Mouse (Mus musculus) forebrain, embryonic 14.5 days (tissue): Measurements from ENCODE around the gene Slco6c1. TPM values are rescaled to one million over a fixed set of nuclear protein-coding genes. Genes with fewer than 3 reads are reported as not detected.
A peak's percentile ranks its signal among the peaks of the same experiment; 100 is the strongest.

ENCODE experiments used
- ATAC-seq: fragments of 200-750 bp; cut with Nextera tagmentation; 2 replicates; pipeline ENCODE4 v1.8.0; 2017; ENCODE audit warnings: mild to moderate bottlenecking, moderate library complexity
- DNase-seq: peaks from one replicate; pipeline ENCODE4 v3.0.0-alpha.2; 2015; ENCODE audit warnings: low spot score
- H3K27ac ChIP-seq: fragments of 300-500 bp; sonication (generic); 2 replicates; pipeline ENCODE4 v1.5.1; 2014; ENCODE audit warnings: low read depth, mild to moderate bottlenecking, control low read depth, low read length, moderate library complexity
- H3K27me3 ChIP-seq: fragments of 300-500 bp; sonication (generic); replicated peaks from 2 replicates; pipeline ENCODE4 v1.6.1; 2014; ENCODE audit warnings: low read length, control low read depth, mixed read lengths; ENCODE audit not compliant: control insufficient read depth, insufficient read depth
- H3K36me3 ChIP-seq: fragments of 300-500 bp; sonication (generic); 2 replicates; pipeline ENCODE4 v1.6.1; 2014; ENCODE audit warnings: low read length, control low read depth; ENCODE audit not compliant: control insufficient read depth, insufficient read depth
- H3K4me1 ChIP-seq: fragments of 300-500 bp; sonication (generic); 2 replicates; pipeline ENCODE4 v1.6.1; 2014; ENCODE audit warnings: antibody characterized with exemption, low read length, control low read depth; ENCODE audit not compliant: control insufficient read depth, insufficient read depth
- H3K4me2 ChIP-seq: fragments of 300-500 bp; sonication (generic); 2 replicates; pipeline ENCODE4 v1.6.1; 2014; ENCODE audit warnings: mild to moderate bottlenecking, control low read depth, low read length
- H3K4me3 ChIP-seq: fragments of 300-500 bp; sonication (generic); 2 replicates; pipeline ENCODE4 v1.5.1; 2014; ENCODE audit warnings: low read depth, low read length, control low read depth
- H3K9ac ChIP-seq: fragments of 300-500 bp; sonication (generic); 2 replicates; pipeline ENCODE4 v1.6.1; 2014; ENCODE audit warnings: mild to moderate bottlenecking, low read length, control low read depth, moderate library complexity
- H3K9me3 ChIP-seq: fragments of 300-500 bp; sonication (generic); replicated peaks from 2 replicates; pipeline ENCODE4 v1.6.1; 2016; ENCODE audit warnings: low read length, control low read depth, mixed read lengths; ENCODE audit not compliant: control insufficient read depth
- WGBS: fragments of 180-500 bp; shearing (Covaris S2); extraction: QIAGEN DNeasy Blood & Tissue Kit; methylation state at CpG from one replicate; pipeline ENCODE4 v1.1.7; 2014; 5-methylcytosine and 5-hydroxymethylcytosine counted together
- polyA plus RNA-seq: library from polyadenylated mRNA; unstranded; fragments of >200 nt; fragmentation: Nextera tagmentation; extraction: Ambion mirVana; gene quantifications from 2 replicates; pipeline ENCODE4 v1.2.1, GENCODE M21; 2014

Gene Slco6c1
- not detected in 2 replicates for polyA plus RNA-seq

GRCm38 (mm10) chr1:97128201-97128600 lies at the start of gene Slco6c1:
TSS of gene Slco6c1 (minus strand) at chr1:97128301.
- H3K4me1 ChIP-seq = no peaks in the 10 kb centered on the region
- H3K36me3 ChIP-seq = no peaks in the 10 kb centered on the region
- WGBS = 94% methylated on average over 6 of the region's 6 CpGs
- H3K4me3 ChIP-seq = no peak within 1 kb of the TSS
- no peaks in the 10 kb centered on the region for H3K9me3 ChIP-seq
- DNase-seq (no peak), ATAC-seq (no peak)
- H3K4me2 ChIP-seq = no peak within 1 kb of the TSS
- no peak within 1 kb of the TSS for H3K9ac ChIP-seq
- no peak within 1 kb of the TSS for H3K27ac ChIP-seq
- no peaks in the 10 kb centered on the region for H3K27me3 ChIP-seq

- no peak overlapping the region for H3K27ac ChIP-seq
- no peak overlapping the region for H3K4me3 ChIP-seq
- H3K36me3 ChIP-seq = no peaks in the 10 kb centered on the region
- H3K9ac ChIP-seq = no peak overlapping the region
- WGBS = 45% methylated on average over 1 of the region's 1 CpGs
- H3K27me3 ChIP-seq = no peaks in the 10 kb centered on the region
- DNase-seq (no peak), ATAC-seq (no peak)
- H3K4me2 ChIP-seq = no peak overlapping the region
- H3K9me3 ChIP-seq = no peaks in the 10 kb centered on the region
- H3K4me1 ChIP-seq = no peaks in the 10 kb centered on the region
Measured at GRCm38 (mm10) chr1:97038982-97039381, 89.1 kb downstream of the Slco6c1 start.

DNA sequence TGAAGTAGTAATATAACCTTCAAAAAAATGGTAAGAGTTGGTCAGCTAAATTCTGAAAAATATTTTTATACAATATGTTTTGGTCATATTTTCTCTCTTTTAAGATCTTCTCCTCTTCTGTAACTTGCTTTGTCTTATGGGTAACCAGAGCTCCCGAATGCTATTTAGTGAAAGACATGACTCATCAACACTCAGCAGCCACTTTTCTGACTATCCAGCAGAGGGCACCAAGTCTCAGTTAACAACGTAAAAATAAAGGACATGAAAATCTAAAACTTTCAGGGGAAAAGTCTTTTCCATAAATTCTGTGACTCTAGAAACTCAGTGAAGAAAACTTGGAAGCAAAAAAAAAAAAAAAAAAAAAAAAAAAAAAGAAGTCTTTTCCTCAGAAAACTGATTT lies 89.6 kb downstream of the Slco6c1 start:
- Histone ChIP-seq H3K4me1 (no peaks in the 10 kb centered on the region), H3K36me3 (no peaks in the 10 kb centered on the region), H3K27me3 (no peaks in the 10 kb centered on the region), H3K9ac (no peak overlapping the region), H3K4me3 (no peak overlapping the region), H3K27ac (no peak overlapping the region), H3K9me3 (no peaks in the 10 kb centered on the region), H3K4me2 (no peak overlapping the region)
- WGBS = 9% methylated on average over 2 of the region's 2 CpGs
- DNase-seq (peak; percentile 79), ATAC-seq (peak; percentile 65)

DNA sequence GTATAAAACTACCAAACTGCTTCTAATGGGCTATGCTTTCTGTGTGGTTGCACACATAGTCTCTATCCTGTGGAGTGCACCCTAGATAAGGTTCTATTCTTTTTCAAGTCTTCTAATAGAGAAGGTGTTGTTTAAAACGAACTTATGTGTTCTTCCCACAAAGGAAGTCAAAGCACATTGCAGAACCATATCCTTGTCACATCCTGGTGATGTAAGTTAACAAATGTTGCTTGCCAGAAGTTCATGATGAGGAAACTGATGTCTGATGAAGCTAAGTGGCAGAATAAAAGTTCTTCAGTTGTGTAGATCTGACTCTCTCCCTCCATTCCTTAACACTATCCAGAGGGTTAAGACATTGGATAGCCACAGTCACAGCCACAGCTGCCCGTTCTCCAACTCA lies 90.1 kb downstream of the Slco6c1 start:
- Histone ChIP-seq H3K9ac (no peak overlapping the region), H3K9me3 (no peaks in the 10 kb centered on the region), H3K27me3 (no peaks in the 10 kb centered on the region), H3K4me1 (no peaks in the 10 kb centered on the region), H3K4me2 (no peak overlapping the region), H3K36me3 (no peaks in the 10 kb centered on the region), H3K4me3 (no peak overlapping the region), H3K27ac (no peak overlapping the region)
- WGBS = 79% methylated on average over 2 of the region's 2 CpGs
- DNase-seq (no peak), ATAC-seq (no peak)

- no peak overlapping the region for H3K4me2 ChIP-seq
- 79% methylated on average over 2 of the region's 2 CpGs for WGBS
- H3K27ac ChIP-seq = no peak overlapping the region
- no peak overlapping the region for H3K4me3 ChIP-seq
- H3K27me3 ChIP-seq = no peaks in the 10 kb centered on the region
- ATAC-seq = no peak
- H3K9ac ChIP-seq = no peak overlapping the region
- H3K36me3 ChIP-seq = no peaks in the 10 kb centered on the region
- H3K4me1 ChIP-seq = no peaks in the 10 kb centered on the region
- H3K9me3 ChIP-seq = no peaks in the 10 kb centered on the region
- no peak for DNase-seq
Measured at GRCm38 (mm10) chr1:97021388-97021787, 106.7 kb downstream of the Slco6c1 start.

- DNase-seq (no peak), ATAC-seq (no peak)
- Histone ChIP-seq H3K4me3 (no peak overlapping the region), H3K27me3 (no peaks in the 10 kb centered on the region), H3K27ac (no peak overlapping the region), H3K36me3 (no peaks in the 10 kb centered on the region), H3K4me2 (no peak overlapping the region), H3K9me3 (no peaks in the 10 kb centered on the region), H3K9ac (no peak overlapping the region), H3K4me1 (no peaks in the 10 kb centered on the region)
- WGBS = 69% methylated on average over 1 of the region's 1 CpGs
Measured at GRCm38 (mm10) chr1:97019404-97019803, 108.7 kb downstream of the Slco6c1 start.

DNA sequence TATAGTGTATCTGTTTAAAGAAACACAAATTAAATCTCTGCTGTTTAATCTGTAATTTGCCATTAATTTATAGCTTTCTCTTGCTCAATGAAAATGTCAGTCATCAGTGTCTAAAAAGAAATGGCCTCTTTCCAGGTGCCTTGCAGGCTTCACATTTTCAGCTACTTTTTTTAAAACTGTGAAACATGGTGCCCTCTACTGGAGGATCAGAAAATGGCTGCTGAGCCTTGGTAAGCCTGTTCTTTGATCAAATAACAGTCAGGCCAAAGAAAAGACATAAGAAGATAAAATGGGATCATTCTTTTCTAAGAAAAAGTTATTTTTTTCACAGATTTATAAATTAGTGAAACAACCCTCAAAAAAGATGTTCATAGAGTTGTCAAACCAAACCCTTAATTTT lies 109.1 kb downstream of the Slco6c1 start:
- Histone ChIP-seq H3K9me3 (no peaks in the 10 kb centered on the region), H3K27ac (no peak overlapping the region), H3K9ac (no peak overlapping the region), H3K4me1 (no peaks in the 10 kb centered on the region), H3K27me3 (no peaks in the 10 kb centered on the region), H3K36me3 (no peaks in the 10 kb centered on the region), H3K4me3 (no peak overlapping the region), H3K4me2 (no peak overlapping the region)
- peak; percentile 87 for DNase-seq
- 0 out of 2 replicates have a peak, but pooled peaks have one; percentile 32 for ATAC-seq
